Mouse (Mus musculus): ENCODE measurements around the gene Nrxn2.

DNA sequence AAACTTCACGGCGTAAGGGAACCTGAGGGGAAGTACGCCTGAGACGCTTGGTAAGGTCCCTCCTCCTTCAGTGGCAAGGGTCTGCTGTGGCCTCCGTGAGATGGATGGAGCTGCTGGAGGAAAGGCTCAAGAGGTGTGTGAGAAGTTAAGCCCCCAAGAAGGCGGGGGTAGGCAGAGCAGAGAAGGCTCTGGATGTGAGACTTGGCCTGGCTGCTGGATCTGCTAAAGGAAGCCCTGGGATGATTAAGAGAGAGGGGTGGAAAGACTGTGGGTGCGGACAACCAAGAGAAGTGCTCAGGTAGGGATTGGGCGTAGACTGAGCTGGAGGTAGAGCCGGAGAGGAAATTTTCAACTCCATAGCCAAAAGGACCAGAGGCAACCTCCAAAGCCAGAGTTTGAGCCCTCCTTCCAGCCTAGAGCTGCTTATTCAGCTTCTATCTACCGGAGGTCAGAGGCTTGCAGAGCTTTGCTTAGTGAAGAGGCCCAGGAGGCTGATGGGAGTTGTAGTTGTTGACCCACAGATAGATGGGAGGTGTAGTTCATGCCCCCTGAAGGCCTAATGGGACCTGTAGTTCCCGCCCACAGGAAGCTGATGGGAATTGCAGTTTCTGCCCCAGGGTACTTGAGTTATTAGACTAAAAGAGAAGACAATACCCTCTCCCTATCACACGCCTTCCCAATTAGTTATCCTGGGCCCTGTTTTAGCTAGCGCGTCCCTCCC, 110.9 kb downstream of the Nrxn2 start:
- TF ChIP-seq CTCF (conservative IDR thresholded peaks at IDR 0.05; ENCODE audit: low read length) (no peak), NANOG (IDR thresholded peaks at IDR 0.05; ENCODE audit: borderline replicate concordance, low read length) (no peak)

All from E14TG2a.4 (cell line).